Mouse (Mus musculus) v-Abl transformed pro-B cells (cell line): Measurements from ENCODE around the gene Ddi2.

ENCODE experiments used
- in situ Hi-C, 2 experiments: fragments of 400-800 bp; cut with MboI; formaldehyde crosslinking; loops; one replicate each; pipeline ENCODE4 v1.15.1; 2025; ENCODE audit not compliant: unreplicated experiment in 2 of 2

Gene Ddi2

GRCm38 (mm10) chr4:141663122-141663931 lies 59.9 kb downstream of the Ddi2 start:
- in situ Hi-C loops, result loop anchor here (10.0 to 25.0 kb wide), 2 partner anchors 124 to 131 kb away; partner anchors contain the start of genes Casp9 (in 2 of the 2) and Dnajc16 (in 2 of the 2)

GRCm38 (mm10) chr4:141660884-141661283 lies 62.3 kb downstream of the Ddi2 start:
- in situ Hi-C loops, result loop anchor here (10.0 to 25.0 kb wide), 2 partner anchors 126 to 134 kb away; partner anchors contain the start of genes Casp9 (in 2 of the 2) and Dnajc16 (in 2 of the 2)

GRCm38 (mm10) chr4:141659739-141660138 lies 63.5 kb downstream of the Ddi2 start:
- in situ Hi-C loops, result loop anchor here (10.0 to 25.0 kb wide), 2 partner anchors 128 to 135 kb away; partner anchors contain the start of genes Casp9 (in 2 of the 2) and Dnajc16 (in 2 of the 2)

- in situ Hi-C loops, result loop anchor here in 1 of 2 experiments (25.0 kb wide), 1 partner anchor 128 kb away; the partner anchor contains the start of genes Casp9 and Dnajc16
Measured at GRCm38 (mm10) chr4:141658846-141659484, 64.3 kb downstream of the Ddi2 start.

- in situ Hi-C loops, result loop anchor here in 1 of 2 experiments (25.0 kb wide), 1 partner anchor 130 kb away; the partner anchor contains the start of genes Casp9 and Dnajc16
Measured at GRCm38 (mm10) chr4:141656932-141657331, 66.3 kb downstream of the Ddi2 start.

- in situ Hi-C loops, result loop anchor here in 1 of 2 experiments (25.0 kb wide), 1 partner anchor 131 kb away; the partner anchor contains the start of genes Casp9 and Dnajc16
Measured at GRCm38 (mm10) chr4:141655908-141656608, 67.2 kb downstream of the Ddi2 start.

- in situ Hi-C loops, result loop anchor here in 1 of 2 experiments (25.0 kb wide), 1 partner anchor 133 kb away; the partner anchor contains the start of genes Casp9 and Dnajc16
Measured at GRCm38 (mm10) chr4:141654509-141654908, 68.7 kb downstream of the Ddi2 start.

GRCm38 (mm10) chr4:141653813-141654212 lies 69.4 kb downstream of the Ddi2 start:
- in situ Hi-C loops, result loop anchor here in 1 of 2 experiments (25.0 kb wide), 1 partner anchor 133 kb away; the partner anchor contains the start of genes Casp9 and Dnajc16

- in situ Hi-C loops, result loop anchor here in 1 of 2 experiments (25.0 kb wide), 1 partner anchor 134 kb away; the partner anchor contains the start of genes Casp9 and Dnajc16
Measured at GRCm38 (mm10) chr4:141653044-141653443, 70.2 kb downstream of the Ddi2 start.

GRCm38 (mm10) chr4:141651944-141652343 lies 71.3 kb downstream of the Ddi2 start:
- in situ Hi-C loops, result loop anchor here in 1 of 2 experiments (25.0 kb wide), 1 partner anchor 135 kb away; the partner anchor contains the start of genes Casp9 and Dnajc16

- in situ Hi-C loops, result loop anchor here in 1 of 2 experiments (25.0 kb wide), 1 partner anchor 136 kb away; the partner anchor contains the start of genes Casp9 and Dnajc16
Measured at GRCm38 (mm10) chr4:141651286-141651685, 71.9 kb downstream of the Ddi2 start.

- in situ Hi-C loops, result no loop called here
Measured at GRCm38 (mm10) chr4:141649244-141649643, 74.0 kb downstream of the Ddi2 start.

GRCm38 (mm10) chr4:141648262-141648661 lies 75.0 kb downstream of the Ddi2 start:
- in situ Hi-C loops, result no loop called here

- in situ Hi-C loops, result no loop called here
Measured at GRCm38 (mm10) chr4:141647187-141647586, 76.0 kb downstream of the Ddi2 start.

GRCm38 (mm10) chr4:141645988-141646387 lies 77.2 kb downstream of the Ddi2 start:
- in situ Hi-C loops, result no loop called here

GRCm38 (mm10) chr4:141643118-141643855 lies 79.9 kb downstream of the Ddi2 start:
- in situ Hi-C loops, result no loop called here

GRCm38 (mm10) chr4:141641961-141642811 lies 81.0 kb downstream of the Ddi2 start:
- in situ Hi-C loops, result no loop called here

- in situ Hi-C loops, result no loop called here
Measured at GRCm38 (mm10) chr4:141641353-141641771, 81.9 kb downstream of the Ddi2 start.
